Mouse (Mus musculus): ENCODE results near the gene Zc3h18. TPM values are rescaled to one million over a fixed set of nuclear protein-coding genes. Genes with fewer than 3 reads are reported as not detected.
A peak's percentile ranks its signal among the peaks of the same experiment; 100 is the strongest.

Gene Zc3h18
- total RNA-seq, 2 experiments from 2014 or later = 21.1 to 24.2 TPM

GRCm38 (mm10) chr8:122459218-122459900 is 83.0 kb downstream of the Zc3h18 start:
- DNase-seq = no peak

GRCm38 (mm10) chr8:122459990-122460389 is 83.6 kb downstream of the Zc3h18 start:
- intact Hi-C loops (cut with DNase I) = no loop called here
- no peak for DNase-seq

More at GRCm38 (mm10) chr8:122459218-122459900, 83.0 kb downstream of the Zc3h18 start:
- intact Hi-C loops (cut with DNase I) = no loop called here

- DNase-seq = peak in 1 of 2 experiments; percentile 52
Measured at GRCm38 (mm10) chr8:122460524-122461472, 84.4 kb downstream of the Zc3h18 start, which contains the start of gene Snai3. Gene Snai3 (minus strand): TSS chr8:122460733.

GRCm38 (mm10) chr8:122461473-122462148 is 85.2 kb downstream of the Zc3h18 start:
- no peak for DNase-seq
- intact Hi-C loops (cut with DNase I) = no loop called here

More at GRCm38 (mm10) chr8:122460524-122461472, 84.4 kb downstream of the Zc3h18 start, which contains the start of gene Snai3:
- intact Hi-C loops (cut with DNase I) = no loop called here

- intact Hi-C loops (cut with DNase I) = no loop called here
- DNase-seq = no peak
Measured at GRCm38 (mm10) chr8:122462510-122462909, 86.1 kb downstream of the Zc3h18 start.

- intact Hi-C loops (cut with DNase I) = no loop called here
- no peak for DNase-seq
Measured at GRCm38 (mm10) chr8:122463651-122464640, 87.5 kb downstream of the Zc3h18 start.

- intact Hi-C loops (cut with DNase I) = no loop called here
- DNase-seq = no peak
Measured at GRCm38 (mm10) chr8:122464985-122465384, 88.6 kb downstream of the Zc3h18 start.

Other genes starting within 250 kb of the Zc3h18 start
- gene Zfpm1, start 94.5 kb upstream of the Zc3h18 start, total RNA-seq (2021) = 1 to 10 TPM; 5.6 to 8.9 TPM
- gene Trhr2, start 15.9 kb upstream of the Zc3h18 start, total RNA-seq (2021) = not detected
- gene Il17c, start 45.4 kb downstream of the Zc3h18 start, total RNA-seq (2021) = not detected
- gene Cyba, start 56.3 kb downstream of the Zc3h18 start, total RNA-seq (2021) = 1 to 10 TPM; 7.5 to 7.7 TPM
- 1 to 10 TPM; 3.9 to 4.1 TPM for gene Mvd, start 66.8 kb downstream of the Zc3h18 start, total RNA-seq (2021)
- gene Snai3, start 84.1 kb downstream of the Zc3h18 start, total RNA-seq (2021) = 10 to 100 TPM in 1 of 2 experiments, 1 to 10 TPM in 1; 6.8 to 13.3 TPM
- gene Rnf166, start 99.5 kb downstream of the Zc3h18 start, total RNA-seq (2021) = 10 to 100 TPM; 29.2 to 30.6 TPM
- 1 to 10 TPM; 5.0 to 5.7 TPM for gene Ctu2, start 99.5 kb downstream of the Zc3h18 start, total RNA-seq (2021)
- 10 to 100 TPM; 14.3 to 15.9 TPM for gene Piezo1, start 174.7 kb downstream of the Zc3h18 start, total RNA-seq (2021)
- gene Cdt1, start 191.4 kb downstream of the Zc3h18 start, total RNA-seq (2021) = 1 to 10 TPM in 1 of 2 experiments, under 1 TPM in 1; 0.76 to 1.2 TPM
- 10 to 100 TPM; 35.4 to 45.3 TPM for gene Aprt, start 200.3 kb downstream of the Zc3h18 start, total RNA-seq (2021)
- gene Galns, start 234.9 kb downstream of the Zc3h18 start, total RNA-seq (2021) = 1 to 10 TPM; 1.3 to 1.6 TPM
- 10 to 100 TPM; 38.2 to 40.6 TPM for gene Trappc2l, start 235.0 kb downstream of the Zc3h18 start, total RNA-seq (2021)
- gene Pabpn1l, start 246.1 kb downstream of the Zc3h18 start, total RNA-seq (2021) = not detected

Measured in gastrocnemius, postnatal 36 days (tissue).